In the genomic region with DNA sequence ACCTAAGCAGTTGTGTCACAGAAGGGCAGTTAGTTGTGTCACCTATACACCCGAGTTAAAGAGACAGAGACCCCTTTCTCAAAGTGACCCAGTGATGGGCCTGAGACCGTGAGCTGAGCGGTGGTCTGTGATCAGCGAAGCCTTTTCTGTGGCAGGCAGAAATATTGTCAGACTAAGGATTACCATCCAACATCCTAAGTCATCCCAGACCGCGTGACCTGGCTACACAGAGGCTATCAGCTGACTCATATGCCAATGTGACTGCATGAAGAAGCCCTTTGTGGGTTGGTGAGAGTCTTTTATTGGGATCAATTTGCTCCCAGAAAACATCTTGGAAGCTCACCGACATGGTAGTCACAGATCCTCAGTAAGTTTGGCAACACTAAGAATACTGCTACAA, we compare ENCODE assay signal across 10 mouse cellular contexts.
"Had no signal": no experiment of that assay in that cellular context is flagged by ENCODE, and none has a peak within 500 bp of the region (broad histone marks: within the 10 kb centered on the region; RNA-seq: fewer than 3 reads in every experiment).

No protein-coding gene starts in this region.

- DNase-seq: cerebellum, postnatal 36 days; embryo, embryonic 11 days; forebrain, postnatal 0 days; gastrocnemius, adult 2 months; gastrocnemius, postnatal 10 days; gastrocnemius, postnatal 14 days; gastrocnemius, postnatal 25 days; gastrocnemius, postnatal 36 days; heart, adult 18-20 months; heart, adult 2 months had no signal
